Mouse (Mus musculus): ENCODE measurements around the gene Ctsh. TPM values are rescaled to one million over a fixed set of nuclear protein-coding genes. Genes with fewer than 3 reads are reported as not detected.
A peak's percentile ranks its signal among the peaks of the same experiment; 100 is the strongest.

Ctsh gene
- 42.4 and 51.4 TPM in 2 replicates for polyA plus RNA-seq (2015; fragmentation: Nextera tagmentation; extraction: Ambion mirVana)

- H3K27ac ChIP-seq: peak within 1 kb of the TSS; percentile 27; the same call in 1 of the 2 replicates
Measured at GRCm38 (mm10) chr9:90053852-90054251, at the start of gene Ctsh. Gene Ctsh, plus strand, starts transcription at chr9:90054152.

GRCm38 (mm10) chr9:90006432-90006831, 47.5 kb upstream of the Ctsh start:
- Histone ChIP-seq H3K9ac (no peak overlapping the region), H3K4me1 (replicated peaks) (no peaks in the 10 kb centered on the region), H3K4me3 (replicated peaks) (no peak overlapping the region), H3K36me3 (no peaks in the 10 kb centered on the region), H3K9me3 (no peaks in the 10 kb centered on the region), H3K27me3 (replicated peaks) (no peaks in the 10 kb centered on the region), H3K27ac (no peak overlapping the region), H3K4me2 (replicated peaks) (no peak overlapping the region)
- no peak for ATAC-seq
- 82% methylated on average over 3 of the region's 3 CpGs for WGBS

More at GRCm38 (mm10) chr9:90053852-90054251, at the start of gene Ctsh:
- peak within 1 kb of the TSS; percentile 93 for H3K4me2 ChIP-seq (replicated peaks)
- ATAC-seq: no peak
- H3K9ac ChIP-seq: peak within 1 kb of the TSS; percentile 57
- WGBS: 82% methylated on average over 2 of the region's 2 CpGs
- no peaks in the 10 kb centered on the region for H3K27me3 ChIP-seq (replicated peaks)
- H3K36me3 ChIP-seq: no peaks in the 10 kb centered on the region
- H3K4me3 ChIP-seq (replicated peaks): peak within 1 kb of the TSS; percentile 52
- H3K9me3 ChIP-seq: no peaks in the 10 kb centered on the region
- H3K4me1 ChIP-seq (replicated peaks): peaks cover 4% of the 10 kb centered on the region; the same call in 1 of the 2 replicates

- 30% methylated on average over 2 of the region's 2 CpGs for WGBS
- H3K27me3 ChIP-seq (replicated peaks): no peaks in the 10 kb centered on the region
- no peaks in the 10 kb centered on the region for H3K9me3 ChIP-seq
- H3K9ac ChIP-seq: no peak overlapping the region; the same call in 1 of the 2 replicates
- no peak overlapping the region for H3K4me2 ChIP-seq (replicated peaks)
- no peak overlapping the region for H3K4me3 ChIP-seq (replicated peaks)
- H3K4me1 ChIP-seq (replicated peaks): no peaks in the 10 kb centered on the region
- no peaks in the 10 kb centered on the region for H3K36me3 ChIP-seq
- no peak overlapping the region for H3K27ac ChIP-seq
- no peak for ATAC-seq
Measured at GRCm38 (mm10) chr9:90007094-90007493, 46.9 kb upstream of the Ctsh start.

- Histone ChIP-seq H3K27ac (no peak overlapping the region), H3K4me2 (replicated peaks) (no peak overlapping the region), H3K4me3 (replicated peaks) (no peak overlapping the region), H3K4me1 (replicated peaks) (no peaks in the 10 kb centered on the region), H3K9ac (no peak overlapping the region), H3K27me3 (replicated peaks) (no peaks in the 10 kb centered on the region), H3K9me3 (no peaks in the 10 kb centered on the region), H3K36me3 (no peaks in the 10 kb centered on the region)
- no peak for ATAC-seq
- WGBS: 77% methylated on average over 6 of the region's 6 CpGs
Measured at GRCm38 (mm10) chr9:90008138-90008537, 45.8 kb upstream of the Ctsh start.

- no peaks in the 10 kb centered on the region for H3K4me1 ChIP-seq (replicated peaks)
- H3K9ac ChIP-seq: no peak overlapping the region
- ATAC-seq: no peak
- H3K4me3 ChIP-seq (replicated peaks): no peak overlapping the region
- H3K4me2 ChIP-seq (replicated peaks): no peak overlapping the region
- WGBS: 67% methylated on average over 2 of the region's 2 CpGs
- H3K27ac ChIP-seq: no peak overlapping the region
- H3K27me3 ChIP-seq (replicated peaks): no peaks in the 10 kb centered on the region
- H3K9me3 ChIP-seq: no peaks in the 10 kb centered on the region
- H3K36me3 ChIP-seq: no peaks in the 10 kb centered on the region
Measured at GRCm38 (mm10) chr9:90011849-90012248, 42.1 kb upstream of the Ctsh start.

GRCm38 (mm10) chr9:90014649-90015048, 39.3 kb upstream of the Ctsh start:
- 85% methylated on average over 3 of the region's 3 CpGs for WGBS
- H3K9me3 ChIP-seq: no peaks in the 10 kb centered on the region
- H3K36me3 ChIP-seq: no peaks in the 10 kb centered on the region
- no peaks in the 10 kb centered on the region for H3K4me1 ChIP-seq (replicated peaks)
- H3K4me3 ChIP-seq (replicated peaks): no peak overlapping the region
- no peak overlapping the region for H3K9ac ChIP-seq
- no peak overlapping the region for H3K27ac ChIP-seq
- no peak overlapping the region for H3K4me2 ChIP-seq (replicated peaks)
- H3K27me3 ChIP-seq (replicated peaks): no peaks in the 10 kb centered on the region; the same call in 1 of the 2 replicates
- no peak for ATAC-seq

GRCm38 (mm10) chr9:90016204-90016603, 37.7 kb upstream of the Ctsh start:
- Histone ChIP-seq H3K4me3 (replicated peaks) (no peak overlapping the region), H3K27ac (no peak overlapping the region), H3K9me3 (no peaks in the 10 kb centered on the region), H3K4me2 (replicated peaks) (no peak overlapping the region), H3K36me3 (no peaks in the 10 kb centered on the region), H3K27me3 (replicated peaks) (no peaks in the 10 kb centered on the region; the same call in 1 of the 2 replicates), H3K9ac (no peak overlapping the region), H3K4me1 (replicated peaks) (no peaks in the 10 kb centered on the region)
- WGBS: 76% methylated on average over 6 of the region's 6 CpGs
- ATAC-seq: no peak

GRCm38 (mm10) chr9:90020866-90021265, 33.1 kb upstream of the Ctsh start:
- Histone ChIP-seq H3K9me3 (no peaks in the 10 kb centered on the region), H3K9ac (no peak overlapping the region), H3K4me2 (replicated peaks) (no peak overlapping the region), H3K27me3 (replicated peaks) (no peaks in the 10 kb centered on the region; the same call in 1 of the 2 replicates), H3K4me3 (replicated peaks) (no peak overlapping the region), H3K36me3 (no peaks in the 10 kb centered on the region), H3K27ac (no peak overlapping the region), H3K4me1 (replicated peaks) (no peaks in the 10 kb centered on the region)
- 82% methylated on average over 6 of the region's 6 CpGs for WGBS
- no peak for ATAC-seq

- no peak overlapping the region for H3K4me2 ChIP-seq (replicated peaks)
- H3K27ac ChIP-seq: no peak overlapping the region
- ATAC-seq: no peak
- WGBS: 84% methylated on average over 4 of the region's 4 CpGs
- H3K4me3 ChIP-seq (replicated peaks): no peak overlapping the region
- no peaks in the 10 kb centered on the region for H3K36me3 ChIP-seq
- H3K27me3 ChIP-seq (replicated peaks): no peaks in the 10 kb centered on the region; the same call in 1 of the 2 replicates
- H3K4me1 ChIP-seq (replicated peaks): no peaks in the 10 kb centered on the region
- H3K9ac ChIP-seq: no peak overlapping the region
- H3K9me3 ChIP-seq: no peaks in the 10 kb centered on the region
Measured at GRCm38 (mm10) chr9:90021442-90021841, 32.5 kb upstream of the Ctsh start.

GRCm38 (mm10) chr9:90027709-90028108, 26.2 kb upstream of the Ctsh start:
- Histone ChIP-seq H3K27ac (no peak overlapping the region), H3K36me3 (no peaks in the 10 kb centered on the region), H3K9me3 (no peaks in the 10 kb centered on the region), H3K9ac (no peak overlapping the region), H3K4me1 (replicated peaks) (no peaks in the 10 kb centered on the region), H3K4me3 (replicated peaks) (no peak overlapping the region), H3K4me2 (replicated peaks) (no peak overlapping the region), H3K27me3 (replicated peaks) (no peaks in the 10 kb centered on the region)
- ATAC-seq: no peak
- WGBS: 87% methylated on average over 6 of the region's 6 CpGs

- H3K27me3 ChIP-seq (replicated peaks): no peaks in the 10 kb centered on the region
- H3K4me2 ChIP-seq (replicated peaks): no peak overlapping the region
- no peak overlapping the region for H3K4me3 ChIP-seq (replicated peaks)
- no peaks in the 10 kb centered on the region for H3K9me3 ChIP-seq
- H3K9ac ChIP-seq: no peak overlapping the region
- no peaks in the 10 kb centered on the region for H3K4me1 ChIP-seq (replicated peaks)
- ATAC-seq: no peak
- H3K36me3 ChIP-seq: no peaks in the 10 kb centered on the region
- 82% methylated on average over 4 of the region's 4 CpGs for WGBS
- H3K27ac ChIP-seq: no peak overlapping the region
Measured at GRCm38 (mm10) chr9:90033922-90034321, 20.0 kb upstream of the Ctsh start.

- WGBS: 70% methylated on average over 2 of the region's 2 CpGs
- H3K4me1 ChIP-seq (replicated peaks): no peaks in the 10 kb centered on the region
- H3K27ac ChIP-seq: no peak overlapping the region
- no peak overlapping the region for H3K4me3 ChIP-seq (replicated peaks)
- H3K9me3 ChIP-seq: no peaks in the 10 kb centered on the region
- no peaks in the 10 kb centered on the region for H3K27me3 ChIP-seq (replicated peaks)
- no peak overlapping the region for H3K4me2 ChIP-seq (replicated peaks)
- H3K36me3 ChIP-seq: no peaks in the 10 kb centered on the region
- ATAC-seq: no peak
- H3K9ac ChIP-seq: no peak overlapping the region
Measured at GRCm38 (mm10) chr9:90035168-90035567, 18.8 kb upstream of the Ctsh start.

GRCm38 (mm10) chr9:90035794-90036193, 18.2 kb upstream of the Ctsh start:
- no peak overlapping the region for H3K4me3 ChIP-seq (replicated peaks)
- WGBS: 93% methylated on average over 3 of the region's 3 CpGs
- peak; percentile 29; the same call in 1 of the 2 replicates for ATAC-seq
- no peaks in the 10 kb centered on the region for H3K27me3 ChIP-seq (replicated peaks)
- no peaks in the 10 kb centered on the region for H3K9me3 ChIP-seq
- no peaks in the 10 kb centered on the region for H3K4me1 ChIP-seq (replicated peaks)
- no peak overlapping the region for H3K4me2 ChIP-seq (replicated peaks)
- no peaks in the 10 kb centered on the region for H3K36me3 ChIP-seq
- no peak overlapping the region for H3K27ac ChIP-seq
- no peak overlapping the region for H3K9ac ChIP-seq

Measured in intestine, embryonic 15.5 days (tissue).